Mouse (Mus musculus): Measurements from ENCODE around the gene Ier3. TPM values are rescaled to one million over a fixed set of nuclear protein-coding genes. Genes with fewer than 3 reads are reported as not detected.

The Ier3 gene
- polyA plus RNA-seq, 1 experiment from 2014 or later: 5.1 TPM

GRCm38 (mm10) chr17:35785140-35785539 lies 36.3 kb upstream of the Ier3 start:
- no peaks in the 10 kb centered on the region for H3K27me3 ChIP-seq (replicated peaks; ENCODE audit: control insufficient read depth, insufficient read depth, low read length)
- H3K27ac ChIP-seq (ENCODE audit: low read depth): no peak overlapping the region
- no peak overlapping the region for H3K9ac ChIP-seq (ENCODE audit: low read length)
- no peaks in the 10 kb centered on the region for H3K36me3 ChIP-seq (ENCODE audit: control insufficient read depth, insufficient read depth, low read length)
- ATAC-seq (replicated peaks; ENCODE audit: low FRiP score, low TSS enrichment, low read depth): no peak
- WGBS: 83% methylated on average over 4 of the region's 4 CpGs
- no peak overlapping the region for H3K4me3 ChIP-seq (ENCODE audit: low read depth, low read length)
- H3K4me2 ChIP-seq (ENCODE audit: low read length): no peak overlapping the region
- DNase-seq (ENCODE audit: low spot score): no peak
- H3K9me3 ChIP-seq (ENCODE audit: control insufficient read depth, low read length): no peaks in the 10 kb centered on the region
- H3K4me1 ChIP-seq (replicated peaks; ENCODE audit: control insufficient read depth, insufficient read depth, low read length): no peaks in the 10 kb centered on the region

GRCm38 (mm10) chr17:35787493-35787892 lies 34.0 kb upstream of the Ier3 start:
- ATAC-seq (replicated peaks; ENCODE audit: low FRiP score, low TSS enrichment, low read depth): no peak
- H3K9ac ChIP-seq (ENCODE audit: low read length): no peak overlapping the region
- no peaks in the 10 kb centered on the region for H3K4me1 ChIP-seq (replicated peaks; ENCODE audit: control insufficient read depth, insufficient read depth, low read length)

GRCm38 (mm10) chr17:35788025-35788424 lies 33.5 kb upstream of the Ier3 start:
- H3K27ac ChIP-seq (ENCODE audit: low read depth): no peak overlapping the region
- H3K9me3 ChIP-seq (ENCODE audit: control insufficient read depth, low read length): no peaks in the 10 kb centered on the region
- H3K36me3 ChIP-seq (ENCODE audit: control insufficient read depth, insufficient read depth, low read length): no peaks in the 10 kb centered on the region
- no peak for ATAC-seq (replicated peaks; ENCODE audit: low FRiP score, low TSS enrichment, low read depth)
- 69% methylated on average over 3 of the region's 3 CpGs for WGBS
- no peak overlapping the region for H3K4me2 ChIP-seq (ENCODE audit: low read length)
- no peaks in the 10 kb centered on the region for H3K27me3 ChIP-seq (replicated peaks; ENCODE audit: control insufficient read depth, insufficient read depth, low read length)
- H3K9ac ChIP-seq (ENCODE audit: low read length): no peak overlapping the region
- no peak overlapping the region for H3K4me3 ChIP-seq (ENCODE audit: low read depth, low read length)
- no peak for DNase-seq (ENCODE audit: low spot score)
- no peaks in the 10 kb centered on the region for H3K4me1 ChIP-seq (replicated peaks; ENCODE audit: control insufficient read depth, insufficient read depth, low read length)

More at GRCm38 (mm10) chr17:35787493-35787892, 34.0 kb upstream of the Ier3 start:
- no peaks in the 10 kb centered on the region for H3K9me3 ChIP-seq (ENCODE audit: control insufficient read depth, low read length)
- no peaks in the 10 kb centered on the region for H3K27me3 ChIP-seq (replicated peaks; ENCODE audit: control insufficient read depth, insufficient read depth, low read length)
- no peak overlapping the region for H3K4me2 ChIP-seq (ENCODE audit: low read length)
- H3K27ac ChIP-seq (ENCODE audit: low read depth): no peak overlapping the region
- H3K36me3 ChIP-seq (ENCODE audit: control insufficient read depth, insufficient read depth, low read length): no peaks in the 10 kb centered on the region
- no peak for DNase-seq (ENCODE audit: low spot score)
- H3K4me3 ChIP-seq (ENCODE audit: low read depth, low read length): no peak overlapping the region

GRCm38 (mm10) chr17:35790933-35791332 lies 30.6 kb upstream of the Ier3 start:
- H3K27ac ChIP-seq (ENCODE audit: low read depth): no peak overlapping the region
- H3K27me3 ChIP-seq (replicated peaks; ENCODE audit: control insufficient read depth, insufficient read depth, low read length): no peaks in the 10 kb centered on the region
- H3K9ac ChIP-seq (ENCODE audit: low read length): no peak overlapping the region
- WGBS: 87% methylated on average over 4 of the region's 4 CpGs
- no peak overlapping the region for H3K4me3 ChIP-seq (ENCODE audit: low read depth, low read length)
- no peaks in the 10 kb centered on the region for H3K9me3 ChIP-seq (ENCODE audit: control insufficient read depth, low read length)
- no peak overlapping the region for H3K4me2 ChIP-seq (ENCODE audit: low read length)
- ATAC-seq (replicated peaks; ENCODE audit: low FRiP score, low TSS enrichment, low read depth) (no peak), DNase-seq (ENCODE audit: low spot score) (no peak)
- no peaks in the 10 kb centered on the region for H3K36me3 ChIP-seq (ENCODE audit: control insufficient read depth, insufficient read depth, low read length)
- no peaks in the 10 kb centered on the region for H3K4me1 ChIP-seq (replicated peaks; ENCODE audit: control insufficient read depth, insufficient read depth, low read length)

GRCm38 (mm10) chr17:35792837-35793236 lies 28.6 kb upstream of the Ier3 start:
- no peak for ATAC-seq (replicated peaks; ENCODE audit: low FRiP score, low TSS enrichment, low read depth)
- Histone ChIP-seq H3K4me3 (ENCODE audit: low read depth, low read length) (no peak overlapping the region), H3K9ac (ENCODE audit: low read length) (no peak overlapping the region), H3K27me3 (replicated peaks; ENCODE audit: control insufficient read depth, insufficient read depth, low read length) (no peaks in the 10 kb centered on the region), H3K27ac (ENCODE audit: low read depth) (no peak overlapping the region), H3K4me1 (replicated peaks; ENCODE audit: control insufficient read depth, insufficient read depth, low read length) (no peaks in the 10 kb centered on the region), H3K9me3 (ENCODE audit: control insufficient read depth, low read length) (no peaks in the 10 kb centered on the region), H3K36me3 (ENCODE audit: control insufficient read depth, insufficient read depth, low read length) (no peaks in the 10 kb centered on the region), H3K4me2 (ENCODE audit: low read length) (no peak overlapping the region)
- WGBS: 78% methylated on average over 2 of the region's 2 CpGs
- DNase-seq (ENCODE audit: low spot score): no peak

GRCm38 (mm10) chr17:35795099-35795498 lies 26.4 kb upstream of the Ier3 start:
- no peaks in the 10 kb centered on the region for H3K9me3 ChIP-seq (ENCODE audit: control insufficient read depth, low read length)
- no peak overlapping the region for H3K27ac ChIP-seq (ENCODE audit: low read depth)
- H3K9ac ChIP-seq (ENCODE audit: low read length): no peak overlapping the region
- no peaks in the 10 kb centered on the region for H3K4me1 ChIP-seq (replicated peaks; ENCODE audit: control insufficient read depth, insufficient read depth, low read length)
- DNase-seq (ENCODE audit: low spot score) (no peak), ATAC-seq (replicated peaks; ENCODE audit: low FRiP score, low TSS enrichment, low read depth) (no peak)
- H3K4me3 ChIP-seq (ENCODE audit: low read depth, low read length): no peak overlapping the region
- WGBS: 38% methylated on average over 2 of the region's 2 CpGs
- H3K27me3 ChIP-seq (replicated peaks; ENCODE audit: control insufficient read depth, insufficient read depth, low read length): no peaks in the 10 kb centered on the region
- H3K36me3 ChIP-seq (ENCODE audit: control insufficient read depth, insufficient read depth, low read length): no peaks in the 10 kb centered on the region
- no peak overlapping the region for H3K4me2 ChIP-seq (ENCODE audit: low read length)

GRCm38 (mm10) chr17:35795656-35796055 lies 25.8 kb upstream of the Ier3 start:
- 75% methylated on average over 6 of the region's 6 CpGs for WGBS
- no peak overlapping the region for H3K27ac ChIP-seq (ENCODE audit: low read depth)
- no peaks in the 10 kb centered on the region for H3K27me3 ChIP-seq (replicated peaks; ENCODE audit: control insufficient read depth, insufficient read depth, low read length)
- DNase-seq (ENCODE audit: low spot score): no peak
- ATAC-seq (replicated peaks; ENCODE audit: low FRiP score, low TSS enrichment, low read depth): no peak
- no peak overlapping the region for H3K4me2 ChIP-seq (ENCODE audit: low read length)
- H3K9ac ChIP-seq (ENCODE audit: low read length): no peak overlapping the region
- H3K9me3 ChIP-seq (ENCODE audit: control insufficient read depth, low read length): no peaks in the 10 kb centered on the region
- no peaks in the 10 kb centered on the region for H3K36me3 ChIP-seq (ENCODE audit: control insufficient read depth, insufficient read depth, low read length)
- H3K4me1 ChIP-seq (replicated peaks; ENCODE audit: control insufficient read depth, insufficient read depth, low read length): no peaks in the 10 kb centered on the region
- H3K4me3 ChIP-seq (ENCODE audit: low read depth, low read length): no peak overlapping the region

- H3K4me1 ChIP-seq (replicated peaks; ENCODE audit: control insufficient read depth, insufficient read depth, low read length): no peaks in the 10 kb centered on the region
- no peak overlapping the region for H3K9ac ChIP-seq (ENCODE audit: low read length)
- no peak overlapping the region for H3K4me3 ChIP-seq (ENCODE audit: low read depth, low read length)
- ATAC-seq (replicated peaks; ENCODE audit: low FRiP score, low TSS enrichment, low read depth) (no peak), DNase-seq (ENCODE audit: low spot score) (no peak)
- H3K27me3 ChIP-seq (replicated peaks; ENCODE audit: control insufficient read depth, insufficient read depth, low read length): no peaks in the 10 kb centered on the region
- H3K9me3 ChIP-seq (ENCODE audit: control insufficient read depth, low read length): no peaks in the 10 kb centered on the region
- 67% methylated on average over 5 of the region's 5 CpGs for WGBS
- no peaks in the 10 kb centered on the region for H3K36me3 ChIP-seq (ENCODE audit: control insufficient read depth, insufficient read depth, low read length)
- H3K27ac ChIP-seq (ENCODE audit: low read depth): no peak overlapping the region
- no peak overlapping the region for H3K4me2 ChIP-seq (ENCODE audit: low read length)
Measured at GRCm38 (mm10) chr17:35796835-35797234, 24.6 kb upstream of the Ier3 start.

- Histone ChIP-seq H3K36me3 (ENCODE audit: control insufficient read depth, insufficient read depth, low read length) (no peaks in the 10 kb centered on the region), H3K4me2 (ENCODE audit: low read length) (no peak overlapping the region), H3K27me3 (replicated peaks; ENCODE audit: control insufficient read depth, insufficient read depth, low read length) (no peaks in the 10 kb centered on the region), H3K9ac (ENCODE audit: low read length) (no peak overlapping the region), H3K4me3 (ENCODE audit: low read depth, low read length) (no peak overlapping the region), H3K27ac (ENCODE audit: low read depth) (no peak overlapping the region), H3K9me3 (ENCODE audit: control insufficient read depth, low read length) (no peaks in the 10 kb centered on the region), H3K4me1 (replicated peaks; ENCODE audit: control insufficient read depth, insufficient read depth, low read length) (no peaks in the 10 kb centered on the region)
- WGBS: 81% methylated on average over 2 of the region's 2 CpGs
- ATAC-seq (replicated peaks; ENCODE audit: low FRiP score, low TSS enrichment, low read depth) (no peak), DNase-seq (ENCODE audit: low spot score) (no peak)
Measured at GRCm38 (mm10) chr17:35800905-35801304, 20.6 kb upstream of the Ier3 start.
